Mouse (Mus musculus): ENCODE measurements around the gene Add3. TPM values are rescaled to one million over a fixed set of nuclear protein-coding genes. Genes with fewer than 3 reads are reported as not detected.
"Not testable (repeated sequence)": the region's sequence is repeated elsewhere in the genome, so short reads cannot be mapped to it uniquely, and the experiment has no call there.

Add3 gene
- polyA plus RNA-seq, 1 experiment from 2014 or later = 84.8 TPM

DNA sequence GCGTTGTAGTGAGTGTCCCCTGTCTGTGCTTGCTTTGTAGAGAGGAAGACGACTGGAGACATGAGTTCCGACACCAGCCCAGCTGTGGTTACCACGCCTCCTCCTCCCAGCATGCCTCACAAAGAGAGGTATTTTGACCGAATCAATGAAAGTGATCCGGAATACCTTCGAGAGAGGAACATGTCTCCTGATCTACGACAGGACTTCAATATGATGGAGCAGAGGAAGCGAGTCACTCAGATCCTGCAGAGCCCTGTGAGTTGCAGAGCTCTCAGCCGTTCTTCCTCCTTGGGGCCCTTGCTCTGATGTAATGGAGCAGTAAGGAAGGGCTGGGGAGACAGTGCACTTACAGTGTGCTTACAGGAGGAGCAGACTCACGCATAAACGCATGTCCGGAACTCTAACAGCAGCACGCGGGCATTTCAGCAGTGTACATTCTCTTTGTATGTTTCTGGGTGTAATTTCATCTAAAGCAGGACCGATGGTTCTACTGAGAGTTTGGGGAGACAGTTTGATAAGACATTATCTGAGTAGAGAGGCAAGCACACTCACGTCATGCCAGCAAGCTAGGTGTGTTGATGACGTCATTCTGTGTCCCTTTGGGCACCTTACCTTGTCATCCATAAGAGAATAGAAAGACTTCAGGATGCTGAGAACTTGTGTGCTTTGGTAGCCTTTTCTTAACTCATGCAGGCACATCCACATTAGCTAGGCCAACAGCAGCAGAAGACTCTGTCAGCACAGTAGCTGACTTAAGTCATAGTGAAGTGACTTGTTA lies 76.7 kb downstream of the Add3 start:
- DNase-seq (ENCODE audit: low spot score) (no peak), ATAC-seq (replicated peaks; ENCODE audit: insufficient number of reproducible peaks, low FRiP score, low TSS enrichment, low read depth) (no peak)
- Histone ChIP-seq H3K36me3 (replicated peaks; ENCODE audit: control insufficient read depth, insufficient read depth, low read depth, low read length) (no peaks in the 10 kb centered on the region), H3K9me3 (replicated peaks; ENCODE audit: control insufficient read depth, low read length) (no peaks in the 10 kb centered on the region), H3K9ac (replicated peaks; ENCODE audit: low read length) (no peak overlapping the region), H3K4me3 (ENCODE audit: low read depth, low read length) (no peak overlapping the region), H3K27ac (replicated peaks; ENCODE audit: low read depth, low read length) (no peak overlapping the region), H3K4me2 (ENCODE audit: low read depth, low read length) (no peak overlapping the region), H3K27me3 (ENCODE audit: control insufficient read depth, insufficient read depth, low read length) (no peaks in the 10 kb centered on the region), H3K4me1 (ENCODE audit: control insufficient read depth, insufficient read depth, low read length) (no peaks in the 10 kb centered on the region)
- 86% methylated on average over 18 of the region's 18 CpGs for WGBS

DNA sequence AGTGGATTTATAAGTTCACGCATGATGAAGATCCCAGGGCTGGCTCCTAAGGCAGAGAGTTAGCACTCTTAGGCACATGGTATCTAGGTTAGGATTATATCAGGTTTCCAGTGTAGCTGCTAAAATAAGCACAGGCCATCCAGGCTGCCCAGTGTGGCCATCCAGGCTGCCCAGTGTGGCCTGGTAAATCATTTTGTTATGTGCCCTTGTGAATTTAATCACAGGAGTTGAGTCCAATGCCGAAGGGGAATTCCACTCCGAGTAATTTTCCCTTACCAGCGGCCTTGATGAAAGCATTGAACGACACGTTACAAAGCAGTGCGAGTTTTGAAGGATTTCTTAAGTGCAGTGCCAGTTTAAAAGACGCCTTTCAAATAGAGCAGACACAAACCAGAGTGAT lies 77.6 kb downstream of the Add3 start:
- Histone ChIP-seq H3K9me3 (replicated peaks; ENCODE audit: control insufficient read depth, low read length) (no peaks in the 10 kb centered on the region), H3K9ac (replicated peaks; ENCODE audit: low read length) (no peak overlapping the region), H3K4me3 (ENCODE audit: low read depth, low read length) (no peak overlapping the region), H3K27me3 (ENCODE audit: control insufficient read depth, insufficient read depth, low read length) (no peaks in the 10 kb centered on the region), H3K27ac (replicated peaks; ENCODE audit: low read depth, low read length) (no peak overlapping the region), H3K36me3 (replicated peaks; ENCODE audit: control insufficient read depth, insufficient read depth, low read depth, low read length) (no peaks in the 10 kb centered on the region), H3K4me1 (ENCODE audit: control insufficient read depth, insufficient read depth, low read length) (no peaks in the 10 kb centered on the region), H3K4me2 (ENCODE audit: low read depth, low read length) (no peak overlapping the region)
- 84% methylated on average over 8 of the region's 8 CpGs for WGBS
- ATAC-seq (replicated peaks; ENCODE audit: insufficient number of reproducible peaks, low FRiP score, low TSS enrichment, low read depth) = no peak
- no peak for DNase-seq (ENCODE audit: low spot score)

DNA sequence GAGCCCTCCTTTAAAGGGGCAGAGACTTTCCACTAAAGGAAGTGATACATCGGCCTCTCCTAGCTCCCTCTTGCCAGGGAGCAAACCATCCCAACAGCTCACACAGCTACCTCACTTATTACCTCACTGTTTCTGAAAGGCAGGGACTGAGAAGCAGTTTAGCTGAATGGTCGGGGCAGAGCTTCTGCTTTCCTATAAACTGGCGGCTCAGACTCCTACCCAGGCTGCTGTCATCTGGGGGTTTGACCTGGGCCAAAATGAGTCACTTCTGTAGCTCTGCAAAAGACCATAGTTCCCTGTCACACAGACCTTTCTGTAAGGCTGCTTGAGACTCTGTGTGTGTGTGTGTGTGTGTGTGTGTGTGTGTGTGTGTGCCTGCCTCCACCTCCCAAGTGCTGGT lies 79.1 kb downstream of the Add3 start:
- WGBS = 69% methylated on average over 3 of the region's 3 CpGs

DNA sequence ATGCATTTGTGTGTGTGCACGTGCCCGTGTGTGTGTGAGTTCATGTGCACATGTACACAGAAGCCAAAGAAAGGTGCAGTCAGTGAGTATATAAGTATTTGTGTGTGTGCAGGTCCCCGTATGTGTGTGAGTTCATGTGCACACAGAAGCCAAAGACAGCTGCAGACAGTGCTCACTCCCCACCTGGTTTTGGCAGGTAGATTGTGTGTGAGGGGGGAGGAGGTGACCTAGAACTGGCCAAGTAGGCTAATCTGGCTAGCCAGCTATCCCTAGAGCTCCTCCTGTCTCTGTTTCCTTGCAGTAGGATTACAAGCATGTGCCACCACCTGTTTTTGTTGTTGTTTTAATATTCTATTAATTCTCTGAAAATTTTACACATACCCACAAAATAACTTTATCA lies 80.9 kb downstream of the Add3 start:
- Histone ChIP-seq H3K9me3 (replicated peaks; ENCODE audit: control insufficient read depth, low read length) (no peaks in the 10 kb centered on the region), H3K27me3 (ENCODE audit: control insufficient read depth, insufficient read depth, low read length) (no peaks in the 10 kb centered on the region), H3K27ac (replicated peaks; ENCODE audit: low read depth, low read length) (no peak overlapping the region), H3K36me3 (replicated peaks; ENCODE audit: control insufficient read depth, insufficient read depth, low read depth, low read length) (no peaks in the 10 kb centered on the region), H3K4me1 (ENCODE audit: control insufficient read depth, insufficient read depth, low read length) (no peaks in the 10 kb centered on the region), H3K9ac (replicated peaks; ENCODE audit: low read length) (no peak overlapping the region), H3K4me2 (ENCODE audit: low read depth, low read length) (no peak overlapping the region), H3K4me3 (ENCODE audit: low read depth, low read length) (no peak overlapping the region)
- no peak for DNase-seq (ENCODE audit: low spot score)
- no peak for ATAC-seq (replicated peaks; ENCODE audit: insufficient number of reproducible peaks, low FRiP score, low TSS enrichment, low read depth)
- 91% methylated on average over 3 of the region's 3 CpGs for WGBS

More for the DNA sequence above, 79.1 kb downstream of the Add3 start:
- Histone ChIP-seq H3K4me2 (ENCODE audit: low read depth, low read length) (no peak overlapping the region), H3K27me3 (ENCODE audit: control insufficient read depth, insufficient read depth, low read length) (no peaks in the 10 kb centered on the region), H3K9ac (replicated peaks; ENCODE audit: low read length) (no peak overlapping the region), H3K27ac (replicated peaks; ENCODE audit: low read depth, low read length) (no peak overlapping the region), H3K9me3 (replicated peaks; ENCODE audit: control insufficient read depth, low read length) (no peaks in the 10 kb centered on the region), H3K36me3 (replicated peaks; ENCODE audit: control insufficient read depth, insufficient read depth, low read depth, low read length) (no peaks in the 10 kb centered on the region), H3K4me3 (ENCODE audit: low read depth, low read length) (no peak overlapping the region), H3K4me1 (ENCODE audit: control insufficient read depth, insufficient read depth, low read length) (no peaks in the 10 kb centered on the region)
- no peak for ATAC-seq (replicated peaks; ENCODE audit: insufficient number of reproducible peaks, low FRiP score, low TSS enrichment, low read depth)
- no peak for DNase-seq (ENCODE audit: low spot score)

DNA sequence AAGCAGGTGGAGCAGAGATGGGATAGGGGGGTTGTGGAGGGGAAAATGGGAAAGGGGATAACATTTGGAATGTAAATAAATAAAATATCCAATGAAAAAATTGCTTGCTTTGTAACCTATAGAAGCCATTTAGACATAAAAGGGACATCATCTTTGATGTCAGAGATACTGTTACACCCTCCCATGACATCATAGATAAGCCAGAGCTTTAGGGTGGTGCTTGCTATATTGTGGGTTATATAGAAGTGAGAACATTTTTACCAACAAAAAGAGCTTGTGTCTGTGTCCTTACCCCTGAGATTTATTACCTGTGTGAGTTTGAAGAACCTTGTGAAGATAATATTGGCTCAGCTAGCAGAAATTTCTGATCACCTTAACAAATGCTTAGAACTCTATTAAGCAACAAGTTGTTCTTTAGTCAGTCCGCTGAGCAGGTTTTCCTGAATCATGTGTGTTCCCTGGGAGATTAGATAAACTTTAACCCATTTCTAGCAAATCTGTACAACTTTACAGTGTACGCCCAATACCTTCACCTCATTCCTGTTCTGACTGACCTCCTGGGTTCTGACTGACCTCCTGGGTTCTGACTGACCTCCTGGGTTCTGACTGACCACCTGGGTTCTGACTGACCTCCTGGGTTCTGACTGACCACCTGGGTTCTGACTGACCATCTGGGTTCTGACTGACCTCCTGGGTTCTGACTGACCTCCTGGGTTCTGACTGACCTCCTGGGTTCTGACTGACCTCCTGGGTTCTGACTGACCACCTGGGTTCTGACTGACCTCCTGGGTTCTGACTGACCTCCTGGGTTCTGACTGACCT lies 85.2 kb downstream of the Add3 start:
- not testable (repeated sequence) for ATAC-seq (replicated peaks; ENCODE audit: insufficient number of reproducible peaks, low FRiP score, low TSS enrichment, low read depth); DNase-seq (ENCODE audit: low spot score); H3K27ac ChIP-seq (replicated peaks; ENCODE audit: low read depth, low read length); H3K4me1 ChIP-seq (ENCODE audit: control insufficient read depth, insufficient read depth, low read length); H3K4me3 ChIP-seq (ENCODE audit: low read depth, low read length); H3K36me3 ChIP-seq (replicated peaks; ENCODE audit: control insufficient read depth, insufficient read depth, low read depth, low read length); H3K9ac ChIP-seq (replicated peaks; ENCODE audit: low read length); H3K27me3 ChIP-seq (ENCODE audit: control insufficient read depth, insufficient read depth, low read length); H3K4me2 ChIP-seq (ENCODE audit: low read depth, low read length); H3K9me3 ChIP-seq (replicated peaks; ENCODE audit: control insufficient read depth, low read length)
- 85% methylated on average over 2 of the region's 2 CpGs for WGBS

DNA sequence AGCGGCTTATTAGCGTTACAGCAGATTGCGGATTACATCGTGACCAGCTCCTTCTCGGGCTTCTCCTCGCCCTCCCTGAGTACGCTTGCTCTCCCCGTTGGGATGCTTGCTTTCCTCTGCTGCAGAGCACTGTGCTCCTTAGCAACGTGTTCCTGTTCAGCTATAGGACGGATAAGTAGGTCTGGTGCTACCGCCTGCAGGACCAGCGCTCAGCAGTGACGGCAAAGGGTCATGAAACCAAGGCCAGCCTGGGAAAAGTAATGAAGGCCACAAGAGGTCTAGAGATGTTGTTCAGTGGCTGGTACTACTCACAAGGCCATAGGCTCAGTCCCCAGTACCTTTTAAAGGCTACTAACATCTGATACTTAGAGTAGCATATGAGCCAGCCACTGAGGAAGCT lies 86.4 kb downstream of the Add3 start:
- WGBS = 82% methylated on average over 13 of the region's 13 CpGs
- DNase-seq (ENCODE audit: low spot score) = no peak
- Histone ChIP-seq H3K36me3 (replicated peaks; ENCODE audit: control insufficient read depth, insufficient read depth, low read depth, low read length) (no peaks in the 10 kb centered on the region), H3K27ac (replicated peaks; ENCODE audit: low read depth, low read length) (no peak overlapping the region), H3K4me1 (ENCODE audit: control insufficient read depth, insufficient read depth, low read length) (no peaks in the 10 kb centered on the region), H3K4me2 (ENCODE audit: low read depth, low read length) (no peak overlapping the region), H3K27me3 (ENCODE audit: control insufficient read depth, insufficient read depth, low read length) (no peaks in the 10 kb centered on the region), H3K9ac (replicated peaks; ENCODE audit: low read length) (no peak overlapping the region), H3K9me3 (replicated peaks; ENCODE audit: control insufficient read depth, low read length) (no peaks in the 10 kb centered on the region), H3K4me3 (ENCODE audit: low read depth, low read length) (no peak overlapping the region)
- no peak for ATAC-seq (replicated peaks; ENCODE audit: insufficient number of reproducible peaks, low FRiP score, low TSS enrichment, low read depth)

DNA sequence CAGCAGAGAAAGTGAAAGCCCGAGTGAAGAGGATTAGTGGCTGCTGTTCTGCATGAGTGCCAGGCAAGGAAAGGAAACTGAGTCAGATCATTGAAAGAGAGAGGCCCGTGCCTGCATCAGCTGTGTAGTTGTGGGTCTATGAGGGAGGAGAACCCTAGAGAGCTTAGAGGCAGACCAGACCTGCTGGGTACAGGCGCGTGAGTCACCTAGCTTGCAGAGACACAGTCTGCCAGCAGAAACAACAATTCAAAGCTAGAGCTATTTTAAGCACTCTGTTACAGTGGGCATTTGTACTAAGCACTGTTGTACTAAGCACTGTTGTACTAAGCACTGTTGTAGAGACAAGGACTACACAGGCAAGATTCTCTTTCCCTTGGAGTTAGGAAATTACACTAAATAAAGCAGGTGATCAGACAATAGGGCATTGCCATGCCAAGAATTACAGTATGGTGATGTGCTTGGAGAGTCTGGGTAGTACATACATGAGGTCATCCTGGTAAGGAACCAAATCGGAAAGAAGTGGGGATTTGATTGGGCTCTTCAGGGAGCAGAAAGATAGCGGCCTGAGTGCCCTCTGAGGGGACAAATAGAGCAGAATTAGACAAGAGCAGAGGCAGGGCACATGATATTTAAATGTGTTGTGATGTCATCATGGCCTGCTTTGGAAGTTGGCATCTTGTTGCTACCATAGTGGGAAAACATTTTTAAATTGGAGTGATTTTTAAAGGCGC lies 88.0 kb downstream of the Add3 start:
- 92% methylated on average over 7 of the region's 7 CpGs for WGBS
- Histone ChIP-seq H3K36me3 (replicated peaks; ENCODE audit: control insufficient read depth, insufficient read depth, low read depth, low read length) (no peaks in the 10 kb centered on the region; the same call in 1 of the 2 replicates), H3K27me3 (ENCODE audit: control insufficient read depth, insufficient read depth, low read length) (no peaks in the 10 kb centered on the region)

More for the DNA sequence above, 88.0 kb downstream of the Add3 start:
- no peaks in the 10 kb centered on the region for H3K9me3 ChIP-seq (replicated peaks; ENCODE audit: control insufficient read depth, low read length)
- no peaks in the 10 kb centered on the region for H3K4me1 ChIP-seq (ENCODE audit: control insufficient read depth, insufficient read depth, low read length)
- no peak for ATAC-seq (replicated peaks; ENCODE audit: insufficient number of reproducible peaks, low FRiP score, low TSS enrichment, low read depth)
- DNase-seq (ENCODE audit: low spot score) = no peak
- H3K9ac ChIP-seq (replicated peaks; ENCODE audit: low read length) = no peak overlapping the region
- no peak overlapping the region for H3K27ac ChIP-seq (replicated peaks; ENCODE audit: low read depth, low read length)
- H3K4me3 ChIP-seq (ENCODE audit: low read depth, low read length) = no peak overlapping the region
- no peak overlapping the region for H3K4me2 ChIP-seq (ENCODE audit: low read depth, low read length)

All from embryonic facial prominence, embryonic 11.5 days (tissue).